In genomic region chr14:25509450-25510129, GRCm38 (mm10) we compare ENCODE assay signal across 8 mouse cellular contexts. TPM values are rescaled to one million over a fixed set of nuclear protein-coding genes. Genes with fewer than 3 reads are reported as not detected.
DNase-seq lines count a peak whose midpoint lies in the region; ATAC-seq and TF ChIP-seq lines count a peak whose summit lies in the region.

No protein-coding gene starts in this region.

- H3K4me3 ChIP-seq in midbrain, embryonic 12.5 days = no peak overlapping the region
- H3K4me3 ChIP-seq in midbrain, embryonic 15.5 days = no peak overlapping the region
- no peak overlapping the region for H3K4me3 ChIP-seq in hindbrain, embryonic 14.5 days (replicated peaks; ENCODE audit: low read length)
- H3K4me3 ChIP-seq in lung, postnatal 0 days (ENCODE audit: low read depth, low read length) = no peak overlapping the region

- H3K27ac ChIP-seq in midbrain, embryonic 12.5 days (replicated peaks) = peak overlapping the region; percentile 50; the same call in 1 of the 2 replicates
- H3K27ac ChIP-seq in midbrain, embryonic 15.5 days = no peak overlapping the region
- 0 out of 2 replicates have a peak overlapping the region, but pooled peaks have one; percentile 48 for H3K27ac ChIP-seq in hindbrain, embryonic 14.5 days
- H3K27ac ChIP-seq in lung, postnatal 0 days (ENCODE audit: low read length) = no peak overlapping the region

- TF ChIP-seq EP300 in lung, postnatal 0 days (IDR thresholded peaks at IDR 0.05) = no peak

- H3K36me3 ChIP-seq in midbrain, embryonic 12.5 days = peaks cover 57% of the 10 kb centered on the region
- H3K36me3 ChIP-seq in midbrain, embryonic 15.5 days (replicated peaks) = no peaks in the 10 kb centered on the region
- H3K36me3 ChIP-seq in hindbrain, embryonic 14.5 days (replicated peaks; ENCODE audit: control insufficient read depth, insufficient read depth) = peaks cover 43% of the 10 kb centered on the region
- H3K36me3 ChIP-seq in lung, postnatal 0 days (ENCODE audit: insufficient read depth, low read length) = peaks cover 4% of the 10 kb centered on the region; the same call in 1 of the 2 replicates

- DNase-seq in heart, adult 18-20 months = peak; percentile 62 to 63
- no peak for DNase-seq in heart, postnatal 10 days
- DNase-seq in hindbrain, embryonic 14.5 days (ENCODE audit: low spot score) = no peak
- no peak for DNase-seq in lung, postnatal 0 days (ENCODE audit: low spot score)
- no peak for DNase-seq in gastrocnemius, postnatal 25 days
- DNase-seq in frontal cortex, postnatal 25 days (ENCODE audit: low spot score in 2 of 2) = no peak

- no peak for TF ChIP-seq CTCF in lung, postnatal 0 days (IDR thresholded peaks at IDR 0.05)

- H3K27me3 ChIP-seq in midbrain, embryonic 12.5 days = no peaks in the 10 kb centered on the region
- H3K27me3 ChIP-seq in midbrain, embryonic 15.5 days (replicated peaks) = no peaks in the 10 kb centered on the region
- H3K27me3 ChIP-seq in hindbrain, embryonic 14.5 days (ENCODE audit: control insufficient read depth, insufficient read depth, low read length) = no peaks in the 10 kb centered on the region
- H3K27me3 ChIP-seq in lung, postnatal 0 days (replicated peaks; ENCODE audit: insufficient read depth, low read length) = no peaks in the 10 kb centered on the region

- peaks cover 50% of the 10 kb centered on the region for H3K4me1 ChIP-seq in midbrain, embryonic 12.5 days
- peaks cover 52% of the 10 kb centered on the region for H3K4me1 ChIP-seq in midbrain, embryonic 15.5 days
- peaks cover 52% of the 10 kb centered on the region for H3K4me1 ChIP-seq in hindbrain, embryonic 14.5 days (replicated peaks; ENCODE audit: control insufficient read depth, insufficient read depth, low read length)
- peaks cover 25% of the 10 kb centered on the region for H3K4me1 ChIP-seq in lung, postnatal 0 days (ENCODE audit: insufficient read depth, low read depth, low read length)

- no peak for ATAC-seq in midbrain, embryonic 12.5 days (ENCODE audit: low FRiP score, low read depth)
- no peak for ATAC-seq in midbrain, embryonic 15.5 days (replicated peaks)
- no peak for ATAC-seq in hindbrain, embryonic 14.5 days (ENCODE audit: low FRiP score)
- ATAC-seq in lung, postnatal 0 days = peak; percentile 35

- no peaks in the 10 kb centered on the region for H3K9me3 ChIP-seq in midbrain, embryonic 12.5 days
- H3K9me3 ChIP-seq in midbrain, embryonic 15.5 days = no peaks in the 10 kb centered on the region
- H3K9me3 ChIP-seq in hindbrain, embryonic 14.5 days (ENCODE audit: control insufficient read depth, low read length) = no peaks in the 10 kb centered on the region
- H3K9me3 ChIP-seq in lung, postnatal 0 days (ENCODE audit: low read length) = no peaks in the 10 kb centered on the region

- no peak overlapping the region for H3K4me2 ChIP-seq in midbrain, embryonic 12.5 days (replicated peaks)
- no peak overlapping the region for H3K4me2 ChIP-seq in midbrain, embryonic 15.5 days
- no peak overlapping the region for H3K4me2 ChIP-seq in hindbrain, embryonic 14.5 days (replicated peaks)
- H3K4me2 ChIP-seq in lung, postnatal 0 days (replicated peaks; ENCODE audit: low read depth, low read length) = no peak overlapping the region

- WGBS in midbrain, embryonic 12.5 days = 92% methylated on average over 20 of the region's 20 CpGs
- 87% methylated on average over 20 of the region's 20 CpGs for WGBS in midbrain, embryonic 15.5 days
- WGBS in hindbrain, embryonic 14.5 days = 85% methylated on average over 20 of the region's 20 CpGs
- WGBS in lung, postnatal 0 days = 64% methylated on average over 20 of the region's 20 CpGs

- no peak overlapping the region for H3K9ac ChIP-seq in midbrain, embryonic 12.5 days (replicated peaks)
- no peak overlapping the region for H3K9ac ChIP-seq in midbrain, embryonic 15.5 days
- H3K9ac ChIP-seq in hindbrain, embryonic 14.5 days = no peak overlapping the region
- H3K9ac ChIP-seq in lung, postnatal 0 days (replicated peaks; ENCODE audit: low read depth) = no peak overlapping the region

- intact Hi-C loops in heart, postnatal 10 days (cut with DNase I) = no loop called here

RNA-seq across cellular contexts. Expression of gene Zmiz1, which starts 50.6 kb away (rescaled TPM):
- 10 to 100 TPM; 32.5 to 38.5 TPM for total RNA-seq in heart, adult 18-20 months (2021)
- total RNA-seq in heart, postnatal 10 days (2021) = 10 to 100 TPM; 70.9 to 72.0 TPM
- polyA plus RNA-seq in midbrain, embryonic 12.5 days (2016; fragmentation: Nextera tagmentation; extraction: Ambion mirVana) = 79.4 and 82.5 TPM in 2 replicates
- polyA plus RNA-seq in midbrain, embryonic 15.5 days (2015; fragmentation: Nextera tagmentation; extraction: Ambion mirVana) = 77.3 and 78.8 TPM in 2 replicates
- polyA plus RNA-seq in hindbrain, embryonic 14.5 days (2014; fragmentation: Nextera tagmentation; extraction: Ambion mirVana) = 70.0 and 70.6 TPM in 2 replicates
- 18.0 and 20.2 TPM in 2 replicates for polyA plus RNA-seq in lung, postnatal 0 days (2015; fragmentation: Nextera tagmentation; extraction: Ambion mirVana)
- total RNA-seq in gastrocnemius, postnatal 25 days (2021) = 10 to 100 TPM; 26.4 to 29.8 TPM

Comparison
In these comparisons a context has a peak if more than half of its experiments do, and no peak if none do; other contexts are left out.
1. DNase-seq: peak in heart, adult 18-20 months (2 of 2); none in heart, postnatal 10 days (0 of 2), hindbrain, embryonic 14.5 days (single experiment), lung, postnatal 0 days (single experiment), gastrocnemius, postnatal 25 days (single experiment) and frontal cortex, postnatal 25 days (0 of 2).
2. H3K27ac ChIP-seq: peak in midbrain, embryonic 12.5 days (single experiment) and hindbrain, embryonic 14.5 days (single experiment); none in midbrain, embryonic 15.5 days (single experiment) and lung, postnatal 0 days (single experiment).